Mouse (Mus musculus): ENCODE measurements around the gene Col4a1.

GRCm38 (mm10) chr8:11337642-11338041 lies 25.0 kb upstream of the Col4a1 start:
- TF ChIP-seq CTCF (IDR thresholded peaks at IDR 0.05; ENCODE audit: extremely low read depth, insufficient read length, insufficient replicate concordance, low read depth, low read length) = no peak
- TF ChIP-seq POLR2A (IDR thresholded peaks at IDR 0.05; ENCODE audit: low read depth, low read length) = no peak

All from small intestine, adult 2 months (tissue).